Mouse (Mus musculus): Measurements from ENCODE around the gene Rhbdf2. TPM values are rescaled to one million over a fixed set of nuclear protein-coding genes. Genes with fewer than 3 reads are reported as not detected.

Gene Rhbdf2
- polyA plus RNA-seq, 1 experiment from 2014 or later, result 7.1 TPM

- Histone ChIP-seq H3K36me3 (no peaks in the 10 kb centered on the region), H3K27me3 (no peaks in the 10 kb centered on the region), H3K27ac (no peak overlapping the region), H3K4me3 (no peak overlapping the region), H3K9me3 (no peaks in the 10 kb centered on the region), H3K4me2 (no peak overlapping the region), H3K9ac (no peak overlapping the region), H3K4me1 (peaks cover 34% of the 10 kb centered on the region)
- 60% methylated on average over 6 of the region's 6 CpGs for WGBS
- no peak for ATAC-seq (ENCODE audit: insufficient number of reproducible peaks, low FRiP score, low TSS enrichment, low read depth)
Observed at GRCm38 (mm10) chr11:116574486-116574885, 52.3 kb downstream of the Rhbdf2 start.

DNA sequence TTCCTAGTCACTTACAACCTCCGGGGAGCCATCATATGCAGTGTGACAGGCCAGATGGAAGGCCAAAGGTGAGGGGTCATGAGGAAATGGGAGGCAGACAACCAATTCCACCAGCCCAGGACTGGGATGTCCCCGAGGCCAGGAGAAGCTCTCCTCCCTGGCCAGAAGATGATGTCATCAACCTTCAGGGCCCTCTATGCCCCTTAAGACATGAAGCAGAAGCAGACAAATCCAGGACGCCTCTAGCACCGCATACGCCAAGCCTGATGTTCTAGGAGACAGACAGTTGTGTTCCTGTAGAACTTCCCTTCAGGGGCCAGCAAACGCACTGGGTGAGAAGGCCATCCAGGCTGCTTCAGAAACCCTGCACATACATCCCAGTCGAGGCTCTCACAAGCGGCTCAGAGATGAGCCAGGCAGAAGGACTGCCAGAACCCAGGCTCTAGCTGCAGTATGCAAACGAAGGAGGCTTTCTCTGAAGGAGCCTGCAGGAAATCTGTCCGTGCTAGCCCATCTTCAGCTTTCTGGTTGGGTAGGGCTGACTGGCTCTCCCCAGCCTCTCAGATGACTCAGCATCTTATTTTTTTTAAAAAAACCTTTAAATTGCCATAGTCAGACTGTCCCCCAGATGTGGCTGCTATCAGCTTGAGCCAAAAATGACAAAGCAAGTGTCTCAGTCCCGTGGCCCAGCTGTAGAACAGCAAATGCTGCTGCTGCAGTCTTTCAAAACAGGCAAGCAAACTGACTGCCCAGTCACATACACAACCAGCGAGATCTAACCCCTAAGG lies 53.9 kb downstream of the Rhbdf2 start:
- Histone ChIP-seq H3K4me3 (no peak overlapping the region), H3K4me1 (peaks cover 34% of the 10 kb centered on the region), H3K36me3 (no peaks in the 10 kb centered on the region), H3K9me3 (no peaks in the 10 kb centered on the region), H3K9ac (no peak overlapping the region), H3K4me2 (no peak overlapping the region), H3K27me3 (no peaks in the 10 kb centered on the region), H3K27ac (no peak overlapping the region)
- ATAC-seq (ENCODE audit: insufficient number of reproducible peaks, low FRiP score, low TSS enrichment, low read depth), result no peak
- WGBS, result 50% methylated on average over 12 of the region's 12 CpGs

- 72% methylated on average over 19 of the region's 19 CpGs for WGBS
- no peak for ATAC-seq (ENCODE audit: insufficient number of reproducible peaks, low FRiP score, low TSS enrichment, low read depth)
- Histone ChIP-seq H3K9ac (no peak overlapping the region), H3K4me1 (peaks cover 32% of the 10 kb centered on the region), H3K4me3 (no peak overlapping the region), H3K27me3 (no peaks in the 10 kb centered on the region), H3K36me3 (no peaks in the 10 kb centered on the region), H3K4me2 (no peak overlapping the region), H3K9me3 (no peaks in the 10 kb centered on the region), H3K27ac (no peak overlapping the region)
Observed at GRCm38 (mm10) chr11:116571767-116572679, 54.8 kb downstream of the Rhbdf2 start.

DNA sequence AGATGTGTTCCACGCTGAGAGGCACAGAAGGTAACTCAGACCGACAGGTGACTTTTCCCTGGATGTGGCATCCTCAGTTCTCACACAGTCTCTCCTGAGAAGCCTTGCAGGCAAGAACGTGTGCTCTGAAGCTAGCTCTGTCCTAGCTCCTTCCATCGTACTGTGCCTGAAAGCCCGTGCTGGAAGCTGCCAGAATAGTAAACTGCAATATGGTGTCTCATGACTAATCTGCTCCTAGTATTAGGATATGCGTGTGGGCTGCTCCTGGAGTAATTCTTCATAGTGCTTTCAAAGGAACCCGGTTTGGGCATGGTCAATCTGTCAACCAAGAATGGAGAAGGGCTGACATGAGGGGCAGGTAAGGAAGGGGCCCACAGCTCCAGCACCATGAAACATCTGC lies 56.0 kb downstream of the Rhbdf2 start:
- Histone ChIP-seq H3K27me3 (no peaks in the 10 kb centered on the region), H3K4me1 (peaks cover 21% of the 10 kb centered on the region), H3K27ac (no peak overlapping the region), H3K9me3 (no peaks in the 10 kb centered on the region), H3K36me3 (no peaks in the 10 kb centered on the region), H3K4me2 (no peak overlapping the region), H3K9ac (no peak overlapping the region), H3K4me3 (no peak overlapping the region)
- no peak for ATAC-seq (ENCODE audit: insufficient number of reproducible peaks, low FRiP score, low TSS enrichment, low read depth)
- 71% methylated on average over 7 of the region's 7 CpGs for WGBS

DNA sequence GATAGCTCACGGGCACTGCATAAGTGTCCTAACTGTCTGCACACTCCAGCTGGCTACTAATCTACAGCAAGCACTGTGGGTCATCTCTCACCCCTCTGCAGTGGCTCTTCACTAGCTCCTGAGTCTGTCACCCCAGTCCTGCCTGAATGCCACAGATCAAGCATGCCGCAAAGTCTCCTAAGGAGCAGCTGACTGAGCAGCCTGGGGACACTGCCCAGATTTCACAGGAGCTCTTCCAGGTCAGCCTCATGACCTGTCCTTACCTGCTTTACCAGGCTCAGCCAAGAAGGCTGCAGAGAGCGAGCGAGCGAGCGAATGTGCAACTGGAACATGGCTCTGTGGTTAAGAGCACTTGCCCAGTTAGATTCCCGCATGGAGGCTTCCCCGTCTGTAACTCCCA lies 59.3 kb downstream of the Rhbdf2 start:
- H3K9me3 ChIP-seq, result no peaks in the 10 kb centered on the region
- 70% methylated on average over 8 of the region's 8 CpGs for WGBS
- H3K4me1 ChIP-seq, result 0 out of 2 replicates have a peak, but pooled peaks cover 5% of the 10 kb centered on the region
- no peak overlapping the region for H3K27ac ChIP-seq
- no peak for ATAC-seq (ENCODE audit: insufficient number of reproducible peaks, low FRiP score, low TSS enrichment, low read depth)
- H3K4me3 ChIP-seq, result no peak overlapping the region
- no peak overlapping the region for H3K9ac ChIP-seq
- no peaks in the 10 kb centered on the region for H3K27me3 ChIP-seq
- peaks cover 8% of the 10 kb centered on the region; the same call in 1 of the 2 replicates for H3K36me3 ChIP-seq
- no peak overlapping the region for H3K4me2 ChIP-seq

DNA sequence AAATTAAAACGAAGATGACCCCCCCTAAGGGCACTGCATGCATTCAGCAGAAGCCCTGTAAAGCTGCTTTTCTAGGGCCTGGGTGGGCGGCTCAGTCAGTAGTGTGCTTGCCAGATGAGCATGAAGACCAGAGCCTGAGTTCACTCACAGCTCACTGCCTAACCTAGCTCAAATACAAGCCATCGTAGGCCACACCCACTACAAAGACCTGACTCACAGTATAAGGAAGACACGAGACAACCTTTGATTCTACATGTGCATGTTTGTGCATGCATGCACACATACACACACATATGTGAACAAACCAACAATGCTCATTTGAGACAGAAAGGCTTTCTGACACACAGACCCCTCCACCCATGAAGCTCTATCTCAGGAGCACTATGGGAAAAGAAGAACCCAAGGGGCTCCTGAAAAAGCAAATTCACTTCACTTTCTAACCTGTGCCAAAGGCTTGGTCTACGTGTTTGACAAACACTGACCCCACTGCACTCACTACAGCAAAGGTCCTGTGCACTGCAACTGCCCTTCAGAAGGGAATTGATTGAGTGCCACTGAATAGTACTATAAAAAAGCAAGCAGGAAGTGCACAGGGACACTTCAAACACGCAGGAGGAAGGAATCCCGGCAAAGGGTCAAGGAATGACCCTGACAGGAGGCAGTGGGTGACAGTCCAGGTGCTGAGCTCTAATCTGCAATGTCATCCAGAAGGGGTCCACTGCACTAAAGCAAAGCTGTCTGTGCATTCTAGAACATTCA lies 61.4 kb downstream of the Rhbdf2 start:
- peaks cover 8% of the 10 kb centered on the region; the same call in 1 of the 2 replicates for H3K36me3 ChIP-seq
- no peak for ATAC-seq (ENCODE audit: insufficient number of reproducible peaks, low FRiP score, low TSS enrichment, low read depth)
- H3K9ac ChIP-seq, result no peak overlapping the region
- H3K4me1 ChIP-seq, result no peaks in the 10 kb centered on the region
- no peaks in the 10 kb centered on the region for H3K27me3 ChIP-seq
- no peaks in the 10 kb centered on the region for H3K9me3 ChIP-seq
- 42% methylated on average over 7 of the region's 7 CpGs for WGBS
- no peak overlapping the region for H3K4me2 ChIP-seq
- H3K27ac ChIP-seq, result no peak overlapping the region
- H3K4me3 ChIP-seq, result no peak overlapping the region

DNA sequence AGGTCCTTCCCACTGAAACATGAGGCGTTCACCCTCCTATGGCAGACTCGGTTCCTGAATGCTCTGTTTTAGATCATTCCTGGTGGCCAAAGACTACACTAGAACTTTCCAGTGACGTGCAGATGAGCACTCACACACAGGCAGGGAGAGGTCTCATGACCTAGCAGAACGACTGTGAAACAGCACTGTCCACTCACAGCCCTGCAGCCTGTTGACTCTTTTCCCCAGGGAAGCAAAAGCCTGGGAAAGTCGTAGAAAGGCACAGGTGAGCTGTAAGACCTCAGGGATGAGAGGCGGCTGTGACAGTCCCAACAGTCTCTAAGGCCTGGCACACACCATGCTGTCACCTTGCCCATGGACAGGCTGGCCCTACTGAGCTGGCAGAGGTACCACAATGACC lies 70.5 kb downstream of the Rhbdf2 start:
- WGBS, result 46% methylated on average over 6 of the region's 6 CpGs
- no peak overlapping the region for H3K9ac ChIP-seq
- H3K27ac ChIP-seq, result 0 out of 2 replicates have a peak overlapping the region, but pooled peaks have one; percentile 14
- H3K36me3 ChIP-seq, result no peaks in the 10 kb centered on the region
- no peak overlapping the region for H3K4me3 ChIP-seq
- H3K9me3 ChIP-seq, result no peaks in the 10 kb centered on the region
- no peak overlapping the region for H3K4me2 ChIP-seq
- H3K27me3 ChIP-seq, result no peaks in the 10 kb centered on the region
- no peak for ATAC-seq (ENCODE audit: insufficient number of reproducible peaks, low FRiP score, low TSS enrichment, low read depth)
- peaks cover 28% of the 10 kb centered on the region; the same call in 1 of the 2 replicates for H3K4me1 ChIP-seq

GRCm38 (mm10) chr11:116555572-116555971 lies 71.2 kb downstream of the Rhbdf2 start:
- H3K9me3 ChIP-seq, result no peaks in the 10 kb centered on the region
- no peak overlapping the region for H3K9ac ChIP-seq
- ATAC-seq (ENCODE audit: insufficient number of reproducible peaks, low FRiP score, low TSS enrichment, low read depth), result no peak
- no peaks in the 10 kb centered on the region for H3K36me3 ChIP-seq
- 65% methylated on average over 1 of the region's 1 CpGs for WGBS
- H3K4me1 ChIP-seq, result peaks cover 35% of the 10 kb centered on the region
- H3K27me3 ChIP-seq, result no peaks in the 10 kb centered on the region
- H3K4me3 ChIP-seq, result no peak overlapping the region
- H3K27ac ChIP-seq, result no peak overlapping the region
- no peak overlapping the region for H3K4me2 ChIP-seq

GRCm38 (mm10) chr11:116554171-116554878 lies 72.5 kb downstream of the Rhbdf2 start:
- ATAC-seq (ENCODE audit: insufficient number of reproducible peaks, low FRiP score, low TSS enrichment, low read depth), result no peak
- Histone ChIP-seq H3K27me3 (no peaks in the 10 kb centered on the region), H3K4me3 (no peak overlapping the region), H3K4me1 (peaks cover 40% of the 10 kb centered on the region), H3K36me3 (no peaks in the 10 kb centered on the region), H3K4me2 (no peak overlapping the region), H3K9me3 (no peaks in the 10 kb centered on the region), H3K27ac (no peak overlapping the region), H3K9ac (no peak overlapping the region)
- 46% methylated on average over 12 of the region's 12 CpGs for WGBS

- H3K4me1 ChIP-seq, result peaks cover 34% of the 10 kb centered on the region
- H3K4me3 ChIP-seq, result no peak overlapping the region
- no peak overlapping the region for H3K4me2 ChIP-seq
- peaks cover 17% of the 10 kb centered on the region for H3K36me3 ChIP-seq
- no peak for ATAC-seq (ENCODE audit: insufficient number of reproducible peaks, low FRiP score, low TSS enrichment, low read depth)
- no peaks in the 10 kb centered on the region for H3K9me3 ChIP-seq
- 48% methylated on average over 1 of the region's 1 CpGs for WGBS
- H3K27ac ChIP-seq, result no peak overlapping the region
- H3K9ac ChIP-seq, result no peak overlapping the region
- no peaks in the 10 kb centered on the region for H3K27me3 ChIP-seq
Observed at GRCm38 (mm10) chr11:116552194-116552593, 74.6 kb downstream of the Rhbdf2 start.

GRCm38 (mm10) chr11:116550748-116551147 lies 76.1 kb downstream of the Rhbdf2 start:
- no peak for ATAC-seq (ENCODE audit: insufficient number of reproducible peaks, low FRiP score, low TSS enrichment, low read depth)
- H3K27me3 ChIP-seq, result no peaks in the 10 kb centered on the region
- 0 out of 2 replicates have a peak overlapping the region, but pooled peaks have one; percentile 47 for H3K27ac ChIP-seq
- no peak overlapping the region for H3K4me2 ChIP-seq
- H3K9ac ChIP-seq, result no peak overlapping the region
- WGBS, result 47% methylated on average over 7 of the region's 7 CpGs
- H3K36me3 ChIP-seq, result peaks cover 30% of the 10 kb centered on the region
- H3K9me3 ChIP-seq, result no peaks in the 10 kb centered on the region
- no peak overlapping the region for H3K4me3 ChIP-seq
- H3K4me1 ChIP-seq, result peaks cover 25% of the 10 kb centered on the region

Measured in limb, embryonic 15.5 days (tissue).